Mouse (Mus musculus) forebrain, embryonic 16.5 days (tissue): ENCODE measurements around the gene Exoc3l. TPM values are rescaled to one million over a fixed set of nuclear protein-coding genes. Genes with fewer than 3 reads are reported as not detected.

ENCODE experiments used
- ATAC-seq: fragments of 200-750 bp; cut with Nextera tagmentation; 2 replicates; pipeline ENCODE4 v1.8.0; 2017; ENCODE audit warnings: mild to moderate bottlenecking, moderate library complexity
- H3K27ac ChIP-seq: fragments of 300-500 bp; sonication (generic); 2 replicates; pipeline ENCODE4 v1.5.1; 2014; ENCODE audit warnings: low read length, control low read depth
- H3K27me3 ChIP-seq: fragments of 300-500 bp; sonication (generic); replicated peaks from 2 replicates; pipeline ENCODE4 v1.6.1; 2014; ENCODE audit warnings: low read length; ENCODE audit not compliant: control insufficient read depth, insufficient read depth
- H3K36me3 ChIP-seq: fragments of 300-500 bp; sonication (generic); 2 replicates; pipeline ENCODE4 v1.6.1; 2014; ENCODE audit not compliant: control insufficient read depth, insufficient read depth
- H3K4me1 ChIP-seq: fragments of 300-500 bp; sonication (generic); replicated peaks from 2 replicates; pipeline ENCODE4 v1.6.1; 2014; ENCODE audit warnings: low read length; ENCODE audit not compliant: control insufficient read depth, insufficient read depth
- H3K4me2 ChIP-seq: fragments of 300-500 bp; sonication (generic); 2 replicates; pipeline ENCODE4 v1.6.1; 2014; ENCODE audit warnings: mild to moderate bottlenecking, low read length, control low read depth
- H3K4me3 ChIP-seq: fragments of 300-500 bp; sonication (generic); replicated peaks from 2 replicates; pipeline ENCODE4 v1.5.1; 2014; ENCODE audit warnings: mild to moderate bottlenecking, low read length, control low read depth
- H3K9ac ChIP-seq: fragments of 300-500 bp; sonication (generic); replicated peaks from 2 replicates; pipeline ENCODE4 v1.6.1; 2014; ENCODE audit warnings: low read depth, low read length, control low read depth
- H3K9me3 ChIP-seq: fragments of 300-500 bp; sonication (generic); 2 replicates; pipeline ENCODE4 v1.6.1; 2016; ENCODE audit warnings: low read length; ENCODE audit not compliant: control insufficient read depth
- WGBS: fragments of 180-500 bp; shearing (Covaris S2); extraction: QIAGEN DNeasy Blood & Tissue Kit; methylation state at CpG from one replicate; pipeline ENCODE4 v1.1.7; 2014; 5-methylcytosine and 5-hydroxymethylcytosine counted together
- microRNA counts: library from miRNA; unstranded; fragments of <30 nt; microRNA quantifications from one replicate; lab custom pipeline; 2016
- microRNA-seq: library from miRNA; unstranded; fragments of <30 nt; microRNA quantifications from one replicate; pipeline ENCODE4, GENCODE M21; 2017
- polyA plus RNA-seq: library from polyadenylated mRNA; unstranded; fragments of >200 nt; fragmentation: Nextera tagmentation; extraction: Ambion mirVana; gene quantifications from 2 replicates; pipeline ENCODE4 v1.2.1, GENCODE M21; 2015

Gene Exoc3l
- polyA plus RNA-seq, 1 experiment from 2014 or later = 12.9 TPM

- Histone ChIP-seq H3K27me3 (peaks cover 30% of the 10 kb centered on the region), H3K9me3 (no peaks in the 10 kb centered on the region), H3K36me3 (peaks cover 6% of the 10 kb centered on the region), H3K4me3 (peak within 1 kb of the TSS; percentile 64), H3K4me2 (peak within 1 kb of the TSS; percentile 98), H3K27ac (no peak within 1 kb of the TSS), H3K4me1 (peaks cover 23% of the 10 kb centered on the region), H3K9ac (peak within 1 kb of the TSS; percentile 78)
- 3% methylated on average over 14 of the region's 14 CpGs for WGBS
- no peak for ATAC-seq
These were observed 40.9 kb downstream of the Exoc3l start, which contains the start of gene B3gnt9 for GRCm38 (mm10) chr8:105254966-105255350. Gene B3gnt9 (minus strand): TSS chr8:105255153.

GRCm38 (mm10) chr8:105254152-105254965 lies 41.5 kb downstream of the Exoc3l start:
- peak; percentile 88 for ATAC-seq
- Histone ChIP-seq H3K4me3 (peak overlapping the region; percentile 64), H3K27ac (no peak overlapping the region), H3K36me3 (peaks cover 9% of the 10 kb centered on the region), H3K4me1 (peaks cover 17% of the 10 kb centered on the region), H3K27me3 (peaks cover 26% of the 10 kb centered on the region), H3K9ac (peak overlapping the region; percentile 78), H3K4me2 (peak overlapping the region; percentile 98), H3K9me3 (no peaks in the 10 kb centered on the region)
- WGBS = under 1% methylated on average over 72 of the region's 74 CpGs

DNA sequence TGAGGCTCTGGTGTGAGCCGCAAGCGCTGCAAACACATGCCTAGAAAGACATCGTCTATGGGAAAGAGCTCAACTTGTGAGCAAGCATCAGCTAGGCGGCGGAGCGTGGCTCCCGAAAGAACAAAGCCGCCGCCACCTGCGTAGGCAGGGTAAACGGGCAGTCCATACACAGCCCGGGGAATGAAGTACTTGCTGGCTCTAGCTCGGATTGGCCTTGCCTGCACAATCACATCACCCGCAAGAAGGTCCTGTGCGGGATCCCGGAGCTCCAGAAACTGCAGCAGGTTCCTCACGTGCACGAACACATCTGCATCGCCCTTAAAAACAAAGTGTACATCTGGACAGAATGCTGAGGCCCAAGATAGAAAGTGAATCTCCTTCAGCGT lies 42.1 kb downstream of the Exoc3l start:
- peak overlapping the region; percentile 98 for H3K4me2 ChIP-seq
- peaks cover 9% of the 10 kb centered on the region for H3K36me3 ChIP-seq
- ATAC-seq = peak; percentile 39
- H3K27me3 ChIP-seq = peaks cover 20% of the 10 kb centered on the region
- H3K9ac ChIP-seq = peak overlapping the region; percentile 78
- H3K4me1 ChIP-seq = peaks cover 11% of the 10 kb centered on the region
- H3K9me3 ChIP-seq = no peaks in the 10 kb centered on the region
- H3K4me3 ChIP-seq = peak overlapping the region; percentile 64
- WGBS = 29% methylated on average over 20 of the region's 20 CpGs
- H3K27ac ChIP-seq = no peak overlapping the region

GRCm38 (mm10) chr8:105252680-105253537 lies 43.0 kb downstream of the Exoc3l start:
- H3K27ac ChIP-seq = no peak overlapping the region
- no peak overlapping the region for H3K9ac ChIP-seq
- no peak for ATAC-seq
- H3K27me3 ChIP-seq = peaks cover 11% of the 10 kb centered on the region
- 91% methylated on average over 10 of the region's 10 CpGs for WGBS
- peaks cover 10% of the 10 kb centered on the region for H3K4me1 ChIP-seq
- H3K9me3 ChIP-seq = no peaks in the 10 kb centered on the region
- peaks cover 12% of the 10 kb centered on the region for H3K36me3 ChIP-seq
- no peak overlapping the region for H3K4me2 ChIP-seq
- no peak overlapping the region for H3K4me3 ChIP-seq

- no peaks in the 10 kb centered on the region for H3K9me3 ChIP-seq
- 92% methylated on average over 6 of the region's 6 CpGs for whole genome bisulfite sequencing
- ATAC-seq = no peak
- H3K36me3 ChIP-seq = peaks cover 12% of the 10 kb centered on the region
- 0 out of 2 replicates have a peak, but pooled peaks cover 8% of the 10 kb centered on the region for H3K27me3 ChIP-seq
- peaks cover 10% of the 10 kb centered on the region for H3K4me1 ChIP-seq
- no peak overlapping the region for H3K9ac ChIP-seq
- H3K4me2 ChIP-seq = no peak overlapping the region
- H3K4me3 ChIP-seq = no peak overlapping the region
- H3K27ac ChIP-seq = no peak overlapping the region
These were observed 43.9 kb downstream of the Exoc3l start for GRCm38 (mm10) chr8:105251954-105252353.

DNA sequence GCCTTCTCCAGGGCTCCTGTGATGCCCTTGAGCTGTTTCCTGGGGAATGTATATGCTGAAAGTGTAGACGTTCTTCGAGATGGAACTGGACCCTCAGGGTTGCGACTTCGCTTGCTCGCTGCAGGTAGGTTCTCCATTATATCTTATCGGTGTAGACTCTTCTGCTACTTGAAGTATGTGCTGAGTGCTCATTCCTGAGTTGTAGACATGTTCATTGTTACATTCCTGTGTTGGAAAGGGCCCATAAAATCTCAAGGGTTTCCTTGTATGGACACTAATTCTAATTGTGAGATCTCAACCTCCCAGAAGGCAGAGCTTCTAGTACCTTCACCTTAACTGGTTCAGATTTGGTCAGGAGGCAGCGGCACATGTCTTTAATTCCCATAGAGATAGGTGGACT lies 54.9 kb downstream of the Exoc3l start:
- H3K9me3 ChIP-seq = no peaks in the 10 kb centered on the region
- no peaks in the 10 kb centered on the region for H3K27me3 ChIP-seq
- WGBS = 95% methylated on average over 7 of the region's 7 CpGs
- H3K4me1 ChIP-seq = no peaks in the 10 kb centered on the region
- H3K27ac ChIP-seq = no peak overlapping the region
- H3K9ac ChIP-seq = no peak overlapping the region
- H3K36me3 ChIP-seq = peaks cover 22% of the 10 kb centered on the region
- ATAC-seq = no peak
- H3K4me2 ChIP-seq = no peak overlapping the region
- no peak overlapping the region for H3K4me3 ChIP-seq

MicroRNAs within 50 kb of the gene (microRNA counts, 519-probe panel; counts per million panel counts)
- 2,419 counts per million, percentile 57 among the panel's probes with 10 or more counts for microRNA mmu-miR-328 (lab: Ali Mortazavi, UCI)

Small RNA genes lying within 50 kb of the gene (microRNA-seq; reads per million reads assigned to microRNA genes)
- gene Gm27320 (not detected), gene Mir328 (363 reads per million, percentile 70 among the genes with 10 or more reads in this experiment)

Other genes starting within 250 kb of the Exoc3l start
- not detected in 2 replicates for gene Ces3a, start 247.5 kb downstream of the Exoc3l start, polyA plus RNA-seq
- gene Ces3b, start 212.3 kb downstream of the Exoc3l start, polyA plus RNA-seq = not detected in 2 replicates
- gene Ces4a, start 164.3 kb downstream of the Exoc3l start, polyA plus RNA-seq = 0.11 and 0.29 TPM in 2 replicates
- 34.2 and 40.1 TPM in 2 replicates for gene Cbfb, start 125.4 kb downstream of the Exoc3l start, polyA plus RNA-seq
- gene D230025D16Rik, start 71.0 kb downstream of the Exoc3l start, polyA plus RNA-seq = 34.3 and 35.7 TPM in 2 replicates
- 3.8 and 4.3 TPM in 2 replicates for gene B3gnt9, start 40.9 kb downstream of the Exoc3l start, polyA plus RNA-seq
- 23.4 and 27.3 TPM in 2 replicates for gene Tradd, start 31.5 kb downstream of the Exoc3l start, polyA plus RNA-seq
- gene Fbxl8, start 31.5 kb downstream of the Exoc3l start, polyA plus RNA-seq = 0.83 and 0.96 TPM in 2 replicates
- gene Hsf4, start 26.3 kb downstream of the Exoc3l start, polyA plus RNA-seq = 0.25 TPM in 1 of 2 replicates, not detected in the other
- 1.5 and 2.8 TPM in 2 replicates for gene Nol3, start 20.0 kb downstream of the Exoc3l start, polyA plus RNA-seq
- gene 4931428F04Rik, start 6.2 kb downstream of the Exoc3l start, polyA plus RNA-seq = 110 and 125 TPM in 2 replicates
- 44.9 and 46.8 TPM in 2 replicates for gene E2f4, start 1.6 kb upstream of the Exoc3l start, polyA plus RNA-seq
- gene Elmo3, start 9.5 kb upstream of the Exoc3l start, polyA plus RNA-seq = 0.76 and 1.3 TPM in 2 replicates
- gene Lrrc29, start 30.2 kb upstream of the Exoc3l start, polyA plus RNA-seq = 0.36 and 0.99 TPM in 2 replicates
- gene Tmem208, start 30.3 kb upstream of the Exoc3l start, polyA plus RNA-seq = 111 and 126 TPM in 2 replicates
- gene Fhod1, start 51.9 kb upstream of the Exoc3l start, polyA plus RNA-seq = 0.43 and 1.2 TPM in 2 replicates
- gene Slc9a5, start 52.7 kb upstream of the Exoc3l start, polyA plus RNA-seq = 6.3 and 10.3 TPM in 2 replicates
- 1.3 and 1.9 TPM in 2 replicates for gene Plekhg4, start 77.2 kb upstream of the Exoc3l start, polyA plus RNA-seq
- gene Kctd19, start 117.4 kb upstream of the Exoc3l start, polyA plus RNA-seq = not detected in 2 replicates
- gene Lrrc36, start 117.5 kb upstream of the Exoc3l start, polyA plus RNA-seq = 0.37 and 0.80 TPM in 2 replicates
- gene Tppp3, start 175.4 kb upstream of the Exoc3l start, polyA plus RNA-seq = 28.9 and 56.5 TPM in 2 replicates
- gene Zdhhc1, start 200.8 kb upstream of the Exoc3l start, polyA plus RNA-seq = 26.3 and 33.3 TPM in 2 replicates
- 0.35 and 0.48 TPM in 2 replicates for gene Hsd11b2, start 222.7 kb upstream of the Exoc3l start, polyA plus RNA-seq